Mouse (Mus musculus): ENCODE data around the gene Irgc1. TPM values are rescaled to one million over a fixed set of nuclear protein-coding genes. Genes with fewer than 3 reads are reported as not detected.

The Irgc1 gene
- total RNA-seq, 2 experiments from 2014 or later = 0.37 TPM; not detected in 1

DNA sequence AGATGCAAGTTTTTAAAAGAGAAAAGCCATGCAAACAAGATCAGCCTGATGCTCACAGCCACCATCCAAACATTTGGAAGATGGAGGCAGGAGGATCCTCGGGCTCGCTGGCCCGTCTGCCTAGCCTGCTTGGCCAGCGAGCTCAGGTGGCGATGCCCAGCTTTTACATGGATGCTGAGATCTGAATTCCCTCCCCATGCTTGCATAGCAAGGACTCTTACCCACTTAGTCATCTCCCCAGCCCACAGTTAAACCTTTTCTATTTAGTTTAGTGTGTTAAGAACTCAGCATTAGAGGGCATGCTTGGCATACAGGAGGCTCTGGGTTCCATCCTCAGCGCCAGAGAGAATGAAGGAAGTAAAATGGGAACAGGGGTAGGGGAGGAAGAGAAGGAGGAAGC, 12.9 kb downstream of the Irgc1 start:
- DNase-seq (ENCODE audit: low spot score in 2 of 2) = no peak

DNA sequence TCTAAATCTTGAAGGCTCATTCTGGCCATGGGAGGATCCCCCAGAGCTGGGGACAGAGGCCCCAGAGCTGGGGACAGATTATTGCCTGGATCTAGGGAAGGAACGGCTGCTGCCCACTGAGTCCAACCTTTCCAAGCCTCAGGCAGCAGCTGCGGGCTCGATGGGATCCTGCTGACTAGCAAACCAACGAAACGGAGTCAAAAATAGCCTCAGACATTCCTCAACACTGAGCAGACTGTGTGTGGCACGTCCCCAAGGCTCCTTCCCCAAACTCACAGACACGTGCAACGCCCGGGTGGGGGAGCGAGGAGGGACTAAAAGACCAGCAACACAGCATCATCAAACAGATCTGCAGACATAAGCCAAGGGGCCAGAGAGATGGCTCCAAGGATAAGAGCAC, 14.1 kb downstream of the Irgc1 start:
- peak; percentile 54 to 70 for DNase-seq (ENCODE audit: low spot score in 2 of 2)

DNA sequence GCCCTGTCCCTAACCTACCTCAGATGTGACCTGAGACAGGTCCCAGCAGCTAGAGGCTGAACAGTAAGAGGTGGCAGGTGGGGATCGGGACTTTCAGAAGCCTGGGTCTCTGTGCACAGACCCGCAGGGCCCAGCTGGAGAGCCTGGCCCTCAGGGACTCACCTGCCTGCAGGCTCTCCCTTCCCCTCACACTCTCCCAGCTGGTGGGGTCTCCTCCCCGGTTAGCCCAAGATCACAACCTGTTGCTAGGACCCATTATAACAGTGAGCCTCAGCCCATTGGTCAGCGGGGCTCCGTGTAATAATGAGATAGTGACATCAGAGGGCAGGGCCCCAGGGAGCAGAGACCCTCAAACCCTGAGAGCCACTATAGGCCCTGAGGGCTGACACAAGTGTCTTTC, 16.8 kb downstream of the Irgc1 start:
- no peak for DNase-seq (ENCODE audit: low spot score in 2 of 2)

DNA sequence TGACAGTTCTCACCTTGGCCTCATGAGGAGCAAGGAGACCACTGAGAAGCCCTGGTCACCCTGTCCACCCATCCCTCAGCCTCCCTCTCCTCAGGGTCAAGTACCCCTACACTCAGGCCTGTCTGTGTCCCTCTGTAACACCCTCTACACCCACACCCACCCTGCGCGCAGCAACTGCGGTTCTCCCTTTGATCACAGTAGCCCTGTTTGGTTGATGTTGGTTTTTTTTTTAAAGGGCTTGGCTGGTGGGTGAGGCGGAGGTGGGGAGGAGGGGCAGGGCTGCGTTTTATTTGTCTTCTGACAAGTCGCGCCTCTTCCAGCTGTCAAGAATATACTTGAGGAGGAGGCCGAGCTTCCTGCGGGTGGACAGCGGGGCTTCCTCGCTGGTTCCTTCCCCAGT, 20.4 kb downstream of the Irgc1 start:
- DNase-seq (ENCODE audit: low spot score in 2 of 2) = no peak

DNA sequence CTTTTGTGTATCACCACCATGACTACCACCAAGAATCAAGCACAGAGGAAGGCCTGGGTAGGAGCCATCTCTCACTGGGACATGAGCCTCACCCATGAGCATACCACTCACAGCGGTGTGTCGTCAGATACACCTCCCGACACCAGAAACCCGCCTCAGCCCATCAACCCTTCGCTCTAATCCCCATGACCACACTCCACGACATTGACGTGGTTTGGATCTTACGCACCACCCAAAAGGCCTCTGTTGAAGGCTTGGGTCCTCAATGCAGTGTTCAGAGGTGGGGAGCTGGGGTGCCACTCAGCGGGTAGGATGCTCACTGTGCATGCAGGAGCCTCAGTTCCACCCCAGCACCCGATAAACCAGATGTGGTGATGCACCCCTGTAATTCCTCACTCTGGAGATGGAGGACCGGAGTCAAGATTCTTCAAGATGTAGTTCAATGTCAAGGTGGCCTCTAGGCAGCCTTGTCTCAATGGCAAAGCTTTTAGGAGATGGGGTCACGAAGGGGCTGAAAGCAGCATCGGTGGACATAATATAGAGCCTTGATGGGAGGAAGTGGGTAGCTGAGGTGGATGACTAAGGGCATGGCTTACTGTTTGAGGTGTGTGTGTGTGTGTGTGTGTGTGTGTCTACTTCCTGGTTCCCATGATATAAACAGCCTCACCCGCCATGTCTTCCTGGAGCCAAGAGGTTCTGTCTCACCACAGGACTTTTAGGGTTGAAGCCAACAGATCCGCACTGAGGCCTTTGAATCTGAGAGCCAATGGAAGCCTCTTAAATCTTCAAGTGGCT, 21.3 kb downstream of the Irgc1 start:
- no peak for DNase-seq (ENCODE audit: low spot score in 2 of 2)

DNA sequence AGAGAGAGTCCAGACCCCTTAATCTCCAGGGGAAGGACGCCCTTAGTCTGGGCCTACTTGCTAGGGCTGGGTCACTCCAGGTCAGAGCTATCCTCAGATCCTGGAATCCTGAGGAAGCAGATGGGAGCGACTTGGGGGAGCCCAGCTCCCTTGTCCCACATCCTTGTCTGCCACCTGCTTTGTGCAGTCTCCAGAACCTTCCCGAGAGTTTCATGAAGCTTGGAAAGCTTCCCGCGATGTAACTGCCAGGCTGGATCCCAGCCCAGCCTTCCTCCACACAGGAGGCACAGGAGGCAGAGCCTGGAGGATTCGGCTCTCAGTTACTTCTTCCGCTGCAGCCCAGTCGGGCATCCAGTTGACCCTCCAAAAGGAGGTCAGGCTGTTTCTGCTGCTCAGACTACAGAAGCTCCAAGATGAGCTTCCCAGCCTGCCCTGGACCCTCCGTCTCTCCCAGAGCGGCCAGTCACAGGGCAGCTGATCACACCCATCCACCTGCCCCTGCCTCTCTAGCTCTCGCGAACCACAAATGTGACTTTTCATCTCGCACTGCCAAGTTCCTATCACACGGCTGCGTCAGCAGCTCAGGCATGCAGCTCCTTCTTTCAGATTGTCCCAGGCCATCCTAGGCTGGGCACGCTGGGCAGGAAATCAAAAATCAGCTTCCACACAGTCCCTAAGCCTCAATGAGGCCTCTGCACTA, 22.5 kb downstream of the Irgc1 start:
- DNase-seq (ENCODE audit: low spot score in 2 of 2) = peak; percentile 78 to 88

DNA sequence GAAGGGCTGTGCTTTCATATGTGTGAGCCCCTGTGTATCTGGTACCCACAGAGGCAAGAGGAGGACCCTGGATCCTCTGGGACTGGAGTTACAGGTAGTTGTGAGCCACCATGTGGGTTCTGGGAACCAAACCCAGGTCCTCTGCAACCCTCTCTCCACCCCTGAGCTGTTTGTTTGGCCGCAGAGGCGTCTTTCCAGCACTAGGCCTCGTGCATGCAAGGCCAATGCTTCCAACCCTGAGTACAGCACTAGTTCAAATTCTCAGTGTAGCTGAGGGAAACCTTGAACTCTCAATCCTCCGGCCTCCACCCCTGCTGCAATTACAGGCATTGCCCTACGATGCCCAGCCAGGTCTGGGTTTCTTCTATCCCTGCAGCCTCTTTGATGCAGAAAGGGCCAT, 23.4 kb downstream of the Irgc1 start:
- DNase-seq (ENCODE audit: low spot score in 2 of 2) = no peak

DNA sequence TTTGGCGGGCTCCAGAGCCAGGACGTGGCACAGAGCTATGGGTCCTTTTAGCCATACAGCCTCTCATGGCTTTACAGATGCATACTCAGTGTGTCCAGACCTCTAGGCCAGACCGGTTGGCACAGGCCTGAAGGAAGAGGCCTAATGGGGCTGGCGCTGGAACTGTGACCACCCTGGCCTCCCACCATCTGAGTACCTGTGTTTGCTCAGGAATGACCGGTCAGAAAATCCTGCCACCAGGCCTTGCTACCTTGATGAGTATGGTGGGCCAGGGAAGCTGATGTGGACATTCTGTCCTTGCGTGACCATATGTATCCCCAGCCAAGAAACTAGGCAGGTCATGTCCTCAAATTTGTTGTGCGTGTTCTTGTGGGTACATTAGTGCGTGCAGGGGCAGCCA, 24.9 kb downstream of the Irgc1 start:
- no peak for DNase-seq (ENCODE audit: low spot score in 2 of 2)

DNA sequence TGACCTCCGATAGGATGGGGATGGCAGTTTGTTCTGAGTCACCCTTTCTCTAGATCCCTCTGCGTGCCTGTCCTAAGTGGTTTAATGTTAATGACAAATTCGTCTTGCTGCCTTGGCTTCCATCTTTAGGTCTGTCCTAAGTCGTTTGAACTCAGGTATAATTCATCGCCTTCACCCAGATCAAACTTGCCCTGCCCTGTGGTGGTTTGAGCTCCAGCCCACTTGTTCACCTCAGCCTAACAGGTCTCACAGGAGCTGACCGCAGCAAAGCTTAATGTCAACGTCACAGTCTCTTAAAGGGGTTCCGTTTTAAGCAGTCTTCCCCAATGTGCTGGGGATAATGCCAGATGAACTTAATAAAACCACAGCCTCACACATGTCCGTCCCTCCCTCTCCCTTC, 26.2 kb downstream of the Irgc1 start:
- DNase-seq (ENCODE audit: low spot score in 2 of 2) = no peak

DNA sequence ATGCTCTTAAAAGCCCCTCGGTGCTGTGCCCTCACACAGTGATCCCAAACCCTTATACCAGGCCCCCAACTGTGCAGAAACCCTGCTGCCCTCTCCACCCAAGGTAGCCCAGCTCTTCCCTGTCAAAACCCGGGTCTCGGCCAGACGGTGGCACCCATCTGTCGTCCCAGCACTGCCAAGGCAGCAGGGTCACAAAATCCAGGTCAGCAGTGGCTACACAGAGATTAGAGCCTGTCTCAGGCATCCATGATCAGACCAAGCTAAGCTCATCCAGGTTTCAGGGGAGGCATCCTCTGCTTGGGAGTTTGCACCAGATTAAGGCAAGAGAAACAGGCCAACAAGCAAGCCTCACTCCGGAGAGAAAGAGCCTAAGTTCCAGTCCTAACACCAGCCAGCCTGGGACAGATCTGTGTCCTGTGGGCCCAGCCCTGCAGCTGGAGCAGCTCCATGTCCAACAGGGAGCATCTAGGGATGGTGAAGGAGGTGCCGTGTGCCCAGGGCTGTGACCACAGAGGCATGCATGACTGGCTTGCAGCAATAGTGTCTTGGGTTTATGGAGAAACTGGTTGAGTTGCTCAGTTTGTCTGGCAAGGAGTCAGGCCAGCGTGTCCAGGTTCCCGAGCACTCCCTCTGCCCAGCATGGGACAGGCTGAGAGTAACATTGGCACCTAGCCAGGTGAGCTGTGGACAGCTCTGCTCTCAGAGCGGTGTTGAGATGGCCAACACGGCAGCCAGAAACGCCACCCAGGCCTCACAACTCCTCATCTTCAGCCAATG, 28.0 kb downstream of the Irgc1 start:
- DNase-seq (ENCODE audit: low spot score in 2 of 2) = no peak

DNA sequence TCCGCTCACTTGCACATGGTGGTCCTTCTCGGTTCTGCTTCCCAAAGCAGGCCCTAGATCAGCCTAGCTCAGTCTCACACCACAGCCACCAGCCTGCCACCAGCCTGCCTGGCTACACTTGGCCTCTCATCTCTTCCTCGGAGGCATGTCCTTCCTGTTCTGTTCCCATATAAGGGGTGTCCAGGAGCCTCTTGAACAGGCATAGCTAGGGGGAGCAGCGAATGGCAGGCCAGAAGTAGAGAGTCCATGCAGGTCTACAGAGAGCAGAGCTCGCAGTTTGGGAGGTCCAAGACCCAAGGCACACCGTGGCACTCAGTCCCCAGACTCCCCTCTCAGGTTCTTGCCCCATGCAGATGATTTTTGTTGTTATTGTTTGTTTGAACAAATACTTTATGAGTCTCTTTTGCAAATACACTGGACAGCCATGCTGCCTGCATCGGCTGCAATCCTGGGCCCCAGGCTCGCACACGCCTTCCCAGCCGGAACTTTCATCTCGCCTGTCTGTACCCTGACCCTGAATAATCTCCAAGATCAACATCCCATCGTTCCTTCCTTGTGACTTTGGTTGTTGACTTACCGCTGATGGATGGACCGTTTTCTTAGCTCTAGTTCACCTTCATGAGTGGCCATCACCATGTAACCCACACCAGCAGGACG, 28.9 kb downstream of the Irgc1 start:
- no peak for DNase-seq (ENCODE audit: low spot score in 2 of 2)

DNA sequence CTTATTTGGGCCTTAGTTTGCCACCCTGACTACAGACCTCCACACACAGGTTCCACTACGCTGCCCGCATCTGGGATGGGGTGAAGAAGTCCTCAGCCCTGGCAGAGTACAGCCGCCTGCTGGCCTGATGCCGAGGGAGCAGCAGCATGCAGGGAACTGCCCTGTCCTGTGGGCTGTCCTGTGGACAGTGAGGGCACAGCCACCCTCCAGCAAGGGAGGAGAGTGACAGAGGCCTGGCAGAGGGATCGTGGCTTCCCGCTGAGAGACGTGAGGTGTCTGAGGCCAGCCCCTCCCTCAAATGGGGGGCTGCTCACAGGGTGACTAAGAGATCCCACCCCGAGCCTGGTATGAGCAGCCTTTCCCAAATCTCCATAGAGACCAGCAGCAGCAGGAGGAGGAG, 29.8 kb downstream of the Irgc1 start:
- DNase-seq (ENCODE audit: low spot score in 2 of 2) = no peak

DNA sequence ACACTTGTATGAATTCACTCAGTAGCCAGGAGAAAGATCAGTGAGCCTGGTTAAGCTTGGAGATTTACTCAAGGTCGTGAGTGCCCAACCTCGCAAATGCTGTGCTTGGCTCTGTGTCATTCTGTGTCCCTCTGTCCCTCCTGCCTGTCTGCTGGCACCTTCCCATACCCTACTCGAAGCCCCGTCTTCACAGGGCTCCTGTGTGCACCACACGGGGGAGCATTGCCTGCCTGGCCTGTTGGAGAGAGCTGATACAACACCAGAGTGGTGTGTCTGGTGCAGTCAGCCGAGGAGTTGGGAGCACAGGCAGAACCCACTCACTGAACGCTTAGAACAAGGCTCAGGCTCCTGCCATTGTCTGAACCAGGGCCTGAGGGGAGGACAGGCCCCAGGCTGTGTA, 30.4 kb downstream of the Irgc1 start:
- DNase-seq (ENCODE audit: low spot score in 2 of 2) = no peak

DNA sequence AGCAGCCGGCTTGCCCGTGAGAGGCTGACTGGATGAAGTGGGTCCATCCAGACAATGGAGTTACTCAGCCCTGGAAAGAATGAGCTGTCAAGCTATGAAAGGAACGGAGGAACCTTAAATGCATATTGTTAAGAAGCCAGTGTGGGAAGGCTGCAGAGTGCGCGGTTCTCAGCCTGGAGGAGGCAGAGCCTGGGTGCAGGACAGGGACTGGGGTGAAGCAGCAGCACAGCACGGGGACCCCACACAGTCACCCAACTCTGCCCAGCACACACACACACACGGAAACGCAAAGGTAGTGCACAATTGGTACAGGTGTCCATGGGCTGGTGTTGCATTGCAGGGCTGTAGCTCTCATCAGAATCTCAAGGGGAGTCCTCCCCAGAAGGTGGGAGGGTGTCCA, 32.5 kb downstream of the Irgc1 start:
- no peak for DNase-seq (ENCODE audit: low spot score in 2 of 2)

DNA sequence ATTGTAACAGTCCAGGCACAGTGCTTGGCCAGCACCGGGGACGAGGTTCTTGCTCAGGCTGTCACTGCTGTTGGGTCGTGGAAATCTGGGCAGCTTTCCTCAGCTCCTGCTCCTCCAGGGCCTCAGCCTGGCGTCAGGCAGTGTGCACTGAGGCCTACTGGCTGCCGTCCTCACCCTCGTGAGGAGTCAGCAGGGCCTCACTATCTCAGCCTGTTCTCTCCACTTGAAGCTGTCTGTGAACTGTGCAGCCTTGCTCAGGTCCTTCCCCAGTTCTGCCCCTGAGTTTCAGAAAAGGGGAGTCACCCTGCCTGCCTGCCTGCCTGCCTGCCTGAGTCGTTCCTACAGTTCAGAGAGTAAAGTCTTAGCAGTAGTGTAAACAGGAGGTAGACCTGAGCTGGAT, 36.8 kb downstream of the Irgc1 start:
- no peak for DNase-seq (ENCODE audit: low spot score in 2 of 2)

DNA sequence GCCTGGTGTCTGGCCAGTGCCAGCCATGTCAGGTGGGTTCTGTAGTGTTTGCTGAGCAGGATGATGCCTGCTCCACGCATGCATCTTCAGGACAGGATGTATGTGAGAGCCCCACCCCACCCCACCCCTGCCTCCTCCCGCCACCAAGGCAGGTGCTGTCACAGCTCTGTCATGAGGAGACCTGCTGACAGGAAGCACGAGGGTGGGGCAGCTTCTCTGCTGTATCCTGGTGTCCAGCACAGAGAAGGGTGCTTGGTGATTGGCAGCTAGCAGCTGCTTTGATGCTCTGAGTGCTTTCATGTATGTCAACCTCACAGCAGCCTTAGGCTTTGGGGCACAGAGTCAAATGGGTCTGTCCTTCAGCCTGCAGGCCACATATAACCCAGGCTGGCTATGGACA, 38.5 kb downstream of the Irgc1 start:
- DNase-seq (ENCODE audit: low spot score in 2 of 2) = no peak

DNA sequence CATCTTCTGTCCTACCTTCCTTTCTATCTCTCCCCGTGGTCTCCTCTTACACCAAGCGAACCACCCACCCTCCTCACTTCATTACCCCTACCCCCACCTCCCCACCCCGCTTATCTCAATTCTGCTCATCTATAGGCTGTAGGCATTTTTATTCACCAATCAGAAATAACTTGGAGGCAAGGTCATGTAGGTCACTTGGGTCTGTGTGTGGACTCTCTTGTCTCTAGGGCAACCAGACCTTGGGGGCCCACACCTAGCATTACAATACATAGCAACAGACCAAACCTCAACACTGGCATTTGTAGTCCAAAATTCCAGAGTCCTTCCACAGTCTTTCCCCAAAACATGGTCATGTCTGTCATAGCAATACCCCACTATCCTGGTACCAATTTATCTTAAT, 41.3 kb downstream of the Irgc1 start:
- DNase-seq (ENCODE audit: low spot score in 2 of 2) = no peak

DNA sequence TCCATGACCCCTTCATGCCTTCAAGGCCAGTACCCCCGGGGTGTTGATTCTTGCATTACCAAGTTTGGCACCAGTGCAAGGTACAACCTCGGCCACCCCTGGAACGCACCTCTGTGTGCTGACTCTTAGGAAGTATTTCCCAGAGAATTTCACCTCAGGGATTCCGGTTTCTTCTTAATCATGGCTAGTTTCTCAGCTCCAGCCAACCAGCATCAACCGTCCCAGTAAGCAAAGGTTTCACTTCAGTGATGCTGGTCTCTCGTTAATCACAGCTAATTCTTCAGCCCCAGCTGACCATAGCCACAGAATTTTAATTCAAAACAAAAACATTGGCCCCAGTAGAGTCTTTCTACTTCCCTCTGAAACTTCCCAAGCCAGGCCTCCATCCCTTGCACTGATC, 42.0 kb downstream of the Irgc1 start:
- DNase-seq (ENCODE audit: low spot score in 2 of 2) = no peak

DNA sequence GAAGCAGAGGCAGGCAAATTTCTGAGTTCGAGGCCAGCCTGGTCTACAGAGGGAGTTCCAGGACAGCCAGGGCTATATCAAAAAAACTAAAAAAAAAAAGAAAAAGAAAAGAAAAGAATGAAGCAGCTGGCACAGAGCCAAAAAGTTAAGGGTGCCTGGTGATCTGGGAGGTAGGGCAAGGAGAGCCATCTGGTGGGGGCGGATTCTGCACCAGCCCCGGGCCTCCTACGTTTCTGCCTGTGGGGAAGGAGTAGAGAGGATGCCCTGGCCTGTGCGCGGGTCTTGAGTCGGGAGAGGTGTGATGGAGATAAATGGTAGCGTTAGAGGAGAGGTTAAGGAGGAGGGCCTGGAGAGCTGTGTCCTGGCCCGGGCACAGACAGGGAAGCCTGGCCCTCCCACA, 43.9 kb downstream of the Irgc1 start:
- DNase-seq (ENCODE audit: low spot score in 2 of 2) = no peak

DNA sequence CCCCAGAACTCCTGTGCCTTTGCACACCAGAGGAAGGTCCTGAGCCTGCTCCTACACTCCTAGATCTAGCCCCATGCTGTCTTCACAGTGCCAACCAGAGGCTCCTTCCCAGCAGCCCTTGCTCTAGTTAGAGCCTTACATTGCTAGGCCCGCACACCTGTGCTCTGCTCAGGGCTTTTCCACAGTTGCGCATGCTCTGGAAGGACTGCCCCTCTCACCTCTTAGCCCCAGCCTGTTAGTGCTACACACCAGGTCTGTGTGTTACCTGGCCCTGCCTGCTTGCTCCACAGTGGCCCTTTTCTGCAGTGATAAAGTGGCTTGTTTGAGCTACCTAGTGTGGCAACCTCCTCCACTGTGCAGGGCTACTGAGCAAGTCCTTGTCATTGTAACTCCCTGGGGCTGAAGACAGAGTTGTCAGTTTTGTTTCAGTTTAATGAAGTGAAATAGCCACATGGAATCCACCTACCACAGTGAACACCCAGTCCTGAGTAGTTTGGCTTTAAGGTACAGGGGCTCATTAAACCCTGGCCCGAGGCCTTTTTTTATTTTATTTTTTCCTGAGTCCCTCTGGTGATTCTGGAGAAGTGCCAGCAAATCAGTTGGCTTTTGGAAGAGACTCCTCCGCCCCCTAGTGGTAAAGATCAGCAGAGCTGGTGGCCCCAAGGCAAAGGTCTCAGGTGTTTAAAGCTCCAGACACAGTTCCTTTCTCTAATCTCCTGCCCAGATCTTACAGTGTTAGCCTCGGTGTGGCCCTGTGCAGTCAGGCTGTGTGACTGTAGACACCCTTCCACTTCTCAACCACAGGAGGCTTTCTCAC, 45.4 kb downstream of the Irgc1 start:
- DNase-seq (ENCODE audit: low spot score in 2 of 2) = peak; percentile 55 to 62

DNA sequence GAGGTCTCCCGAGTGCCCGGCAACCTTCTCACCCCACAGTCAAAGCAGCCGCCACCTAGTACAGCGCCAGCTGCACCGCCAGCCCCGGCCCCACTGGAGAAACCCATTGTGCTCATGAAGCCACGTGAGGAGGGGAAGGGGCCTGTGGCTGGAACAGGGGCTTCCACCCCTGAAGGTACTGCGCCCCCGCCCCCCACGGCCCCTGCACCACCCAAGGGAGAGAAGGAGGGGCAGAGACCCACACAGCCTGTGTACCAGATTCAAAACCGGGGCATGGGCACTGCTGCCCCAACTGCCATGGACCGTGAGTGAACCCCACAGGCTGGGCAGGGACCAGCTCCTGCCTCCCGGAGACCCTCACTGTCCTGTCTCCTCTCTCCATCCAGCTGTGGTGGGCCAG, 46.4 kb downstream of the Irgc1 start:
- no peak for DNase-seq (ENCODE audit: low spot score in 2 of 2)

All from left cerebral cortex, adult 18-20 months (tissue).